Mouse (Mus musculus) heart, postnatal 0 days (tissue): ENCODE measurements around the gene Gm2381. TPM values are rescaled to one million over a fixed set of nuclear protein-coding genes. Genes with fewer than 3 reads are reported as not detected.
"Not testable (repeated sequence)": the region's sequence is repeated elsewhere in the genome, so short reads cannot be mapped to it uniquely, and the experiment has no call there.

ENCODE experiments used
- ATAC-seq: fragments of 200-750 bp; cut with Nextera tagmentation; 2 replicates; pipeline ENCODE4 v1.8.0; 2017; ENCODE audit warnings: low read depth, moderate number of reproducible peaks, moderate library complexity; ENCODE audit not compliant: insufficient read depth
- DNase-seq: peaks from one replicate; pipeline ENCODE4 v3.0.0-alpha.2; 2016; ENCODE audit warnings: low spot score
- H3K27ac ChIP-seq: fragments of 300-500 bp; sonication (generic); 2 replicates; pipeline ENCODE4 v1.5.1; 2014; ENCODE audit warnings: low read depth, mild to moderate bottlenecking
- H3K27me3 ChIP-seq: fragments of 300-500 bp; sonication (generic); 2 replicates; pipeline ENCODE4 v1.6.1; 2014; ENCODE audit warnings: low read length, mixed read lengths; ENCODE audit not compliant: control insufficient read depth, insufficient read depth
- H3K36me3 ChIP-seq: fragments of 300-500 bp; sonication (generic); replicated peaks from 2 replicates; pipeline ENCODE4 v1.6.1; 2014; ENCODE audit warnings: low read length, mixed read lengths; ENCODE audit not compliant: control insufficient read depth, insufficient read depth
- H3K4me1 ChIP-seq: fragments of 300-500 bp; sonication (generic); 2 replicates; pipeline ENCODE4 v1.6.1; 2014; ENCODE audit warnings: antibody characterized with exemption; ENCODE audit not compliant: control insufficient read depth, insufficient read depth
- H3K4me2 ChIP-seq: fragments of 300-500 bp; sonication (generic); 2 replicates; pipeline ENCODE4 v1.6.1; 2014; ENCODE audit warnings: low read depth, mild to moderate bottlenecking, low read length, moderate library complexity
- H3K4me3 ChIP-seq: fragments of 300-500 bp; sonication (generic); 2 replicates; pipeline ENCODE4 v1.5.1; 2014; ENCODE audit warnings: low read depth, low read length
- H3K9ac ChIP-seq: fragments of 300-500 bp; sonication (generic); replicated peaks from 2 replicates; pipeline ENCODE4 v1.6.1; 2014; ENCODE audit warnings: low read depth, low read length, mixed read lengths
- H3K9me3 ChIP-seq: fragments of 300-500 bp; sonication (generic); replicated peaks from 2 replicates; pipeline ENCODE4 v1.6.1; 2016; ENCODE audit warnings: low read length; ENCODE audit not compliant: control insufficient read depth
- CTCF ChIP-seq: IDR thresholded peaks from 2 replicates; pipeline ENCODE4 v1.5.1; 2016; ENCODE audit warnings: antibody characterized with exemption, control low read depth, low read depth
- EP300 ChIP-seq: IDR thresholded peaks from 2 replicates; pipeline ENCODE4 v1.6.1; 2016; ENCODE audit warnings: antibody characterized with exemption, low read depth
- WGBS: fragments of 180-500 bp; shearing (Covaris S2); extraction: QIAGEN DNeasy Blood & Tissue Kit; methylation state at CpG from one replicate; pipeline ENCODE4 v1.1.7; 2014; 5-methylcytosine and 5-hydroxymethylcytosine counted together
- polyA plus RNA-seq: library from polyadenylated mRNA; unstranded; fragments of >200 nt; fragmentation: Nextera tagmentation; extraction: Ambion mirVana; gene quantifications from 2 replicates; pipeline ENCODE4 v1.2.1, GENCODE M21; 2015
- total RNA-seq: library from RNA; depleted of rRNA; stranded (reverse); fragments of >200 nt; gene quantifications from 2 replicates; pipeline ENCODE4 v1.2.3, GENCODE M21; 2014; ENCODE audit warnings: low replicate concordance; rRNA removed

The Gm2381 gene
- not detected in 2 replicates for total RNA-seq
- polyA plus RNA-seq = not detected in 2 replicates

GRCm38 (mm10) chr7:42866801-42867458 lies at the start of gene Gm2381:
Gene Gm2381, minus strand, starts transcription at chr7:42867234.
- H3K9ac ChIP-seq, ATAC-seq, H3K4me3 ChIP-seq, H3K36me3 ChIP-seq, H3K9me3 ChIP-seq, H3K4me2 ChIP-seq, H3K4me1 ChIP-seq, DNase-seq, H3K27me3 ChIP-seq, H3K27ac ChIP-seq: not testable (repeated sequence)
- WGBS = 68% methylated on average over 8 of the region's 8 CpGs

- H3K4me2 ChIP-seq, H3K27ac ChIP-seq, H3K9ac ChIP-seq, H3K4me1 ChIP-seq, H3K36me3 ChIP-seq, H3K27me3 ChIP-seq, DNase-seq, ATAC-seq, H3K4me3 ChIP-seq, H3K9me3 ChIP-seq: not testable (repeated sequence)
- WGBS = 68% methylated on average over 2 of the region's 2 CpGs
Observed at GRCm38 (mm10) chr7:42898067-42898466, 31.0 kb upstream of the Gm2381 start.

- Histone ChIP-seq H3K9me3 (no peaks in the 10 kb centered on the region), H3K27me3 (no peaks in the 10 kb centered on the region), H3K36me3 (no peaks in the 10 kb centered on the region), H3K4me2 (no peak overlapping the region), H3K4me3 (no peak overlapping the region), H3K27ac (no peak overlapping the region), H3K9ac (no peak overlapping the region), H3K4me1 (no peaks in the 10 kb centered on the region)
- ATAC-seq = no peak
- DNase-seq = no peak
- 42% methylated on average over 23 of the region's 23 CpGs for WGBS
- TF ChIP-seq EP300 (no peak), CTCF (no peak)
Observed at GRCm38 (mm10) chr7:42878090-42878489, 11.1 kb upstream of the Gm2381 start.

- H3K27me3 ChIP-seq, DNase-seq, H3K4me3 ChIP-seq, H3K9ac ChIP-seq, H3K36me3 ChIP-seq, ATAC-seq, H3K9me3 ChIP-seq, H3K4me1 ChIP-seq, H3K27ac ChIP-seq, H3K4me2 ChIP-seq: not testable (repeated sequence)
Observed at GRCm38 (mm10) chr7:42838366-42838765, 28.7 kb downstream of the Gm2381 start.

- H3K4me1 ChIP-seq = no peaks in the 10 kb centered on the region
- no peaks in the 10 kb centered on the region for H3K9me3 ChIP-seq
- no peak for ATAC-seq
- DNase-seq = no peak
- H3K27ac ChIP-seq = no peak overlapping the region
- H3K4me2 ChIP-seq = no peak overlapping the region
- no peak for TF ChIP-seq EP300
- H3K36me3 ChIP-seq = no peaks in the 10 kb centered on the region
- 47% methylated on average over 3 of the region's 3 CpGs for WGBS
- no peak overlapping the region for H3K9ac ChIP-seq
- no peak overlapping the region for H3K4me3 ChIP-seq
- H3K27me3 ChIP-seq = no peaks in the 10 kb centered on the region
Observed at GRCm38 (mm10) chr7:42832221-42832620, 34.8 kb downstream of the Gm2381 start.

GRCm38 (mm10) chr7:42793425-42793824 lies 73.6 kb downstream of the Gm2381 start, which contains the start of gene Vmn2r62:
Gene Vmn2r62, minus strand, starts transcription at chr7:42793525.
- H3K4me3 ChIP-seq, H3K4me2 ChIP-seq, H3K9me3 ChIP-seq, H3K27ac ChIP-seq, H3K36me3 ChIP-seq, H3K27me3 ChIP-seq, H3K4me1 ChIP-seq, DNase-seq, ATAC-seq, H3K9ac ChIP-seq: not testable (repeated sequence)
- WGBS = no CpG with 5 or more reads among the region's 1 CpGs

Other genes starting within 250 kb of the Gm2381 start
- 0.19 and 1.4 TPM in 2 replicates for gene Zfp976, start 224.6 kb downstream of the Gm2381 start, total RNA-seq
- 0.77 and 0.83 TPM in 2 replicates for gene Zfp976, start 224.6 kb downstream of the Gm2381 start, polyA plus RNA-seq
- 0.23 and 0.31 TPM in 2 replicates for gene Zfp975, start 174.5 kb downstream of the Gm2381 start, total RNA-seq
- gene Zfp975, start 174.5 kb downstream of the Gm2381 start, polyA plus RNA-seq = 4.1 and 4.3 TPM in 2 replicates
- not detected in 2 replicates for gene Gm17067, start 140.2 kb downstream of the Gm2381 start, total RNA-seq
- gene Gm17067, start 140.2 kb downstream of the Gm2381 start, polyA plus RNA-seq = not detected in 2 replicates
- not detected in 2 replicates for gene Vmn2r62, start 73.7 kb downstream of the Gm2381 start, total RNA-seq
- gene Vmn2r62, start 73.7 kb downstream of the Gm2381 start, polyA plus RNA-seq = not detected in 2 replicates
- not detected in 2 replicates for gene Vmn2r63, start 66.6 kb upstream of the Gm2381 start, total RNA-seq
- gene Vmn2r63, start 66.6 kb upstream of the Gm2381 start, polyA plus RNA-seq = not detected in 2 replicates
- not detected in 2 replicates for gene Gm9268, start 151.5 kb upstream of the Gm2381 start, total RNA-seq
- gene Gm9268, start 151.5 kb upstream of the Gm2381 start, polyA plus RNA-seq = not detected in 2 replicates
- not detected in 2 replicates for gene Zfp936, start 247.0 kb upstream of the Gm2381 start, total RNA-seq
- gene Zfp936, start 247.0 kb upstream of the Gm2381 start, polyA plus RNA-seq = not detected in 2 replicates